Mouse (Mus musculus): ENCODE measurements around the gene Pfdn4. TPM values are rescaled to one million over a fixed set of nuclear protein-coding genes. Genes with fewer than 3 reads are reported as not detected.

The Pfdn4 gene
- total and polyA plus RNA-seq, 3 experiments: 60.5 to 70.9 TPM; not detected in 1

DNA sequence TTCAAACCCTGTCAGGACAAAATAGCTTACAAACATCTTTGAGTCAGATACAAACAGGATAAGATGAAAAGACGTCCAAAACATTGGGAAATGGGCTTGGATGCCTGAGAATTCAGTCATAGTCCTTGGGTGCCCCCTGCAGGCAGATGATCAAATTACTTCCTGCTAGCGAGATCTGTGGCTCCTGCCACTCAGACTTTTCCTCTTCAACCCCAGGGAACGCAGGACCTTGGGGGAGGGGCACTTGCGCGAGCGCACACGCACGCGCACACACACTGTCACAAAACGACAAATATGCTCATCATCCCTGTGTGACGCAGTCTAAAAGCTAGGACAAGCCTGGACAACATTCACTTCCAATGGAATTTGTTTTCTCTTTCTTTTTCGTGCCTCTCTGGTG lies 12.6 kb downstream of the Pfdn4 start:
- H3K27ac ChIP-seq (ENCODE audit: control insufficient read depth, low read depth, low read length): no peak overlapping the region
- no peaks in the 10 kb centered on the region for H3K27me3 ChIP-seq (ENCODE audit: control insufficient read depth in 1 of 2, insufficient read depth in 2 of 2, low read length in 2 of 2)
- H3K4me1 ChIP-seq (ENCODE audit: control insufficient read depth in 1 of 2, insufficient read depth in 2 of 2, low read length in 2 of 2): peaks cover 3 to 9% of the 10 kb centered on the region in 2 experiments; a peak in 3 of 4 replicates
- peaks cover 26% of the 10 kb centered on the region for H3K79me2 ChIP-seq (ENCODE audit: control insufficient read depth, insufficient read depth, low read length, poor library complexity)
- H3K9me3 ChIP-seq (replicated peaks; ENCODE audit: insufficient read depth, low read length): no peaks in the 10 kb centered on the region
- peak overlapping the region; percentile 21 to 36 for H3K4me3 ChIP-seq (ENCODE audit: control insufficient read depth in 1 of 2, insufficient read depth in 1 of 2, low read depth in 2 of 2, low read length in 2 of 2)
- DNase-seq (ENCODE audit: low read depth, low spot score): peak; percentile 88
- H3K36me3 ChIP-seq (ENCODE audit: control insufficient read depth in 1 of 2, insufficient read depth in 2 of 2, low read length in 2 of 2): peaks cover 0 to 8% of the 10 kb centered on the region in 2 experiments; a peak in 2 of 4 replicates
- peak overlapping the region; percentile 29; the same call in 1 of the 2 replicates for H3K9ac ChIP-seq (ENCODE audit: control insufficient read depth, low read depth, low read length, poor library complexity, severe bottlenecking)
- TF ChIP-seq POLR2A (IDR thresholded peaks at IDR 0.05; ENCODE audit: control insufficient read depth in 1 of 2, insufficient read depth in 1 of 2, low read depth in 1 of 2, low read length in 2 of 2, poor library complexity in 1 of 2) (no peak), RCOR1 (IDR thresholded peaks at IDR 0.05; ENCODE audit: low read depth, low read length) (no peak), CHD1 (IDR thresholded peaks at IDR 0.05; ENCODE audit: low read depth, low read length) (no peak), ZNF384 (IDR thresholded peaks at IDR 0.05; ENCODE audit: low read depth, low read length) (no peak), MAZ (IDR thresholded peaks at IDR 0.05; ENCODE audit: low read depth, low read length) (no peak), GABPA (IDR thresholded peaks at IDR 0.05; ENCODE audit: low read depth, low read length) (no peak), JUND (IDR thresholded peaks at IDR 0.05; ENCODE audit: low read depth, low read length) (no peak), USF2 (IDR thresholded peaks at IDR 0.05; ENCODE audit: borderline replicate concordance in 1 of 2, insufficient read depth in 1 of 2, low read depth in 1 of 2, low read length in 2 of 2) (no peak), CTCF (IDR thresholded peaks at IDR 0.05 in 2 of 3, conservative IDR thresholded peaks at IDR 0.05 in 1 of 3; ENCODE audit: control insufficient read depth in 1 of 3, insufficient read depth in 1 of 3, low read depth in 2 of 3, low read length in 3 of 3, poor library complexity in 1 of 3, severe bottlenecking in 1 of 3) (peak; percentile 72 to 91 (median 85)), MYC (IDR thresholded peaks at IDR 0.05; ENCODE audit: low read depth, low read length) (no peak), POLR2AphosphoS2 (IDR thresholded peaks at IDR 0.05; ENCODE audit: low read length) (no peak), MYB (IDR thresholded peaks at IDR 0.05; ENCODE audit: low read depth, low read length) (no peak), ZC3H11A (IDR thresholded peaks at IDR 0.05; ENCODE audit: low read depth, low read length) (peak; percentile 50; the same call in 1 of the 2 replicates), ETS1 (IDR thresholded peaks at IDR 0.05; ENCODE audit: low read depth, low read length) (no peak), MAX (IDR thresholded peaks at IDR 0.05; ENCODE audit: low read length) (no peak), HCFC1 (IDR thresholded peaks at IDR 0.05; ENCODE audit: low read depth, low read length) (no peak), SIN3A (IDR thresholded peaks at IDR 0.05; ENCODE audit: low read length) (0 out of 2 replicates have a peak, but pooled peaks have one; percentile 42), MEF2A (IDR thresholded peaks at IDR 0.05; ENCODE audit: extremely low read depth, insufficient replicate concordance, low read depth, low read length, poor library complexity, severe bottlenecking) (no peak), USF1 (IDR thresholded peaks at IDR 0.05; ENCODE audit: low read depth, low read length) (no peak), ZMIZ1 (IDR thresholded peaks at IDR 0.05; ENCODE audit: low read depth, low read length) (no peak), NRF1 (IDR thresholded peaks at IDR 0.05; ENCODE audit: insufficient read depth, low read depth, low read length, poor library complexity, severe bottlenecking) (peak; percentile 69), POLR2AphosphoS5 (IDR thresholded peaks at IDR 0.05; ENCODE audit: borderline replicate concordance, low read depth, low read length) (no peak), MXI1 (IDR thresholded peaks at IDR 0.05; ENCODE audit: low read depth, low read length) (no peak), TAL1 (IDR thresholded peaks at IDR 0.05; ENCODE audit: low read length) (no peak), ELF1 (IDR thresholded peaks at IDR 0.05; ENCODE audit: low read depth, low read length) (peak; percentile 73), E2F4 (IDR thresholded peaks at IDR 0.05; ENCODE audit: borderline replicate concordance, low read depth, low read length) (no peak), CHD2 (IDR thresholded peaks at IDR 0.05; ENCODE audit: low read length) (0 out of 2 replicates have a peak, but pooled peaks have one; percentile 14), BHLHE40 (IDR thresholded peaks at IDR 0.05; ENCODE audit: borderline replicate concordance, low read depth, low read length) (peak; percentile 45; the same call in 1 of the 2 replicates), TBP (IDR thresholded peaks at IDR 0.05; ENCODE audit: low read depth, low read length) (peak; percentile 19; the same call in 1 of the 2 replicates), UBTF (IDR thresholded peaks at IDR 0.05; ENCODE audit: borderline replicate concordance, insufficient read depth, low read depth, low read length) (no peak), EP300 (IDR thresholded peaks at IDR 0.05; ENCODE audit: low read depth in 1 of 2, low read length in 2 of 2) (no peak), KAT2A (conservative IDR thresholded peaks at IDR 0.05; ENCODE audit: low read depth, low read length) (no peak), TCF12 (IDR thresholded peaks at IDR 0.05; ENCODE audit: low read depth, low read length) (no peak), GATA1 (IDR thresholded peaks at IDR 0.05; ENCODE audit: low read depth, low read length) (no peak), ZKSCAN1 (IDR thresholded peaks at IDR 0.05; ENCODE audit: low read depth, low read length) (no peak), RAD21 (IDR thresholded peaks at IDR 0.05; ENCODE audit: low read depth, low read length) (peak; percentile 87), MAFK (IDR thresholded peaks at IDR 0.05; ENCODE audit: borderline replicate concordance, low read depth, low read length) (no peak), SMC3 (IDR thresholded peaks at IDR 0.05; ENCODE audit: low read depth, low read length) (peak; percentile 63)

All from MEL (cell line).